Mouse (Mus musculus) bone marrow, adult 2 months (tissue): ENCODE data around the gene Aif1.

Source experiments
- CTCF ChIP-seq: fragments of 200-500 bp; IDR thresholded peaks from 2 replicates; pipeline ENCODE4 v1.5.1; 2011; ENCODE audit warnings: low read length, control low read depth; ENCODE audit not compliant: control insufficient read depth, insufficient read depth
- POLR2A ChIP-seq: fragments of 200-500 bp; IDR thresholded peaks from 2 replicates; pipeline ENCODE4 v1.6.1; 2011; ENCODE audit warnings: low read depth, mild to moderate bottlenecking, control low read depth, low read length, borderline replicate concordance; ENCODE audit not compliant: control insufficient read depth

DNA sequence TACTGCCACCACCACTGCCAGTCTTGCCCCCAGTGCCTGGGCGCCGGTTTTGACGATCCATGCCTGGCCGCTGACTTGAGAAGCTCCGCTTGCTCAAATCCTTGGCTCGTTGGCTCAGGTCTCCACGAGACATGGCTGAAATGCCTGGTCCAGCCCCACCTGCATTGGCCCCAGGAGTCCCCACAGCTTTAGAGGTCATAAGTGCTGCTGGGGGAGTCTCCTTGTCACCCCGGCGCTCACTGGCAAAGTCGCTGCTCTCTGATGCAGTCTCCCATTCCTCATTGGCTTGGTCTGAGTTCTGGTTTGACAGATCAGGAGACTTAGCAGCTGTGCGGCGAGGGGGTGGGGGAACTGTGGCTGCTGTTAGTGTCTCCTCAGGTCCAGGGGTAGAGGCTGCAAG lies 20.4 kb downstream of the Aif1 start:
- TF ChIP-seq CTCF (no peak), POLR2A (no peak)
